Mouse (Mus musculus): Measurements from ENCODE around the gene Olfr635. TPM values are rescaled to one million over a fixed set of nuclear protein-coding genes. Genes with fewer than 3 reads are reported as not detected.

The Olfr635 gene
- polyA plus RNA-seq, 1 experiment from 2014 or later = not detected

DNA sequence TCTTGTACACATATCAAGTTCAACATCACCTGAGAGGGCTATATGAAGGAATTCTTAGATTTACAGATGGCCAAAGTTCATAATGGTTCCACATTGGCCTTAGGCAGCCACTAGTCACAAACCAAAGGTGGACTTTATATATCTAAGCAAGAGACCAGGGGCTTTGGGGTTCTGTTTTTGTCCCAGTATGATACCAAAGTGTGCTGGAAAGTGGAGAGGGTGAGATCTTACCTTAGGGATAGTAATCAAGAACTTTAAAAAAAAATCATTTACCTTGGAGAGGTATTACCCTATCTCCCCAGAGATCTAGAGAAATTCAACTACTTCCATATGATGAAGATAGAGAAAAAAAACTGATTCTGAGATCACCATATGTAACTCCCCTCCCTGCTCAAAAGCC lies 46.3 kb downstream of the Olfr635 start, which contains the start of gene Olfr639:
Olfr639 (minus strand) TSS at position 101 of the 400 bp plus-strand sequence.
- H3K4me1 ChIP-seq (ENCODE audit: control insufficient read depth, insufficient read depth, low read length) = no peaks in the 10 kb centered on the region
- H3K4me3 ChIP-seq (ENCODE audit: low read depth, low read length) = no peak within 1 kb of the TSS
- no peak for ATAC-seq (replicated peaks; ENCODE audit: insufficient number of reproducible peaks, low FRiP score, low TSS enrichment)
- no peak within 1 kb of the TSS for H3K9ac ChIP-seq (ENCODE audit: low read depth, low read length)
- H3K27me3 ChIP-seq (ENCODE audit: control insufficient read depth, insufficient read depth, low read length) = no peaks in the 10 kb centered on the region
- H3K27ac ChIP-seq (ENCODE audit: low read depth, low read length) = no peak within 1 kb of the TSS
- no peaks in the 10 kb centered on the region for H3K36me3 ChIP-seq (ENCODE audit: control insufficient read depth, insufficient read depth, low read length)
- no peaks in the 10 kb centered on the region for H3K9me3 ChIP-seq (replicated peaks; ENCODE audit: control insufficient read depth, low read length)
- no peak within 1 kb of the TSS for H3K4me2 ChIP-seq

DNA sequence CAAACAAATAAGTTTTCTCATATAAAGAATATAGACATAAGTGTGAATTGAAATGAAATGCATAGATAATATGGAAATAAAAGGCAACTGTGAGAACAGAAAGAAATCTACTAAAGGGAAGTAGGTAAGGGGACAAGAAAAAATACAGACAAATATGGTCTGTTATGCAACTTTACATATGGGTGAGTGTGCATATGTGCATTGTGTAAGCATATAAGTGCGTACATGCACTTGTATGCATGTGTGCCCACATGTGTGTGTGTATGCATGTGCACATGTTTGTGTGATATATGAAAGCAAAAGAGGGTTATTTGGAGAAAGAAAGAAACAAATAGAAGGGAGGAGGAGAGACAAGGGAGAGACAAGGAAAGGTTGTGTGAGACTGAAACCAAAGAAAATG lies 48.0 kb downstream of the Olfr635 start:
- Histone ChIP-seq H3K4me1 (ENCODE audit: control insufficient read depth, insufficient read depth, low read length) (no peaks in the 10 kb centered on the region), H3K27ac (ENCODE audit: low read depth, low read length) (no peak overlapping the region), H3K36me3 (ENCODE audit: control insufficient read depth, insufficient read depth, low read length) (no peaks in the 10 kb centered on the region), H3K9me3 (replicated peaks; ENCODE audit: control insufficient read depth, low read length) (no peaks in the 10 kb centered on the region), H3K4me3 (ENCODE audit: low read depth, low read length) (no peak overlapping the region), H3K27me3 (ENCODE audit: control insufficient read depth, insufficient read depth, low read length) (no peaks in the 10 kb centered on the region), H3K9ac (ENCODE audit: low read depth, low read length) (no peak overlapping the region), H3K4me2 (no peak overlapping the region)
- WGBS (ENCODE audit: insufficient replicate concordance) = 68% methylated on average over 1 of the region's 1 CpGs
- no peak for ATAC-seq (replicated peaks; ENCODE audit: insufficient number of reproducible peaks, low FRiP score, low TSS enrichment)

DNA sequence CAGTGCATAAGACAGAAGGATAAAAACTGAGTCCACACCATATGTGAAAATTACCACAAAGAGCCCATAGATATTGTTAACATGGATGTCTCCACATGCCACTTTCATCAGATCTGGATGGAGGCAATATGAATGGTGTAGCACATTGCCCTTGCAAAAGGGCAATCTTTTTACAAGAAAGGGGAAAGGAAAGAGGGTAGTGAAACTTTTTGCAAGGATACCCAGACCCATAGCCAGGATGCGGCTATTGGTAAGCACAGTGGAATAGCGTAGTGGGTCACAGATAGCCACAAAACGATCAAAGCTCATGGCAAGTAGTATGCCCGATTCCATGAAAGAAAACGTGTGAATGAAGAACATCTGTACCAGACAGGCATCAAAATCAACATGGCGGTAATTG lies 50.7 kb downstream of the Olfr635 start:
- Histone ChIP-seq H3K9ac (ENCODE audit: low read depth, low read length) (no peak overlapping the region), H3K9me3 (replicated peaks; ENCODE audit: control insufficient read depth, low read length) (no peaks in the 10 kb centered on the region), H3K4me3 (ENCODE audit: low read depth, low read length) (no peak overlapping the region), H3K4me1 (ENCODE audit: control insufficient read depth, insufficient read depth, low read length) (no peaks in the 10 kb centered on the region), H3K27ac (ENCODE audit: low read depth, low read length) (no peak overlapping the region), H3K4me2 (no peak overlapping the region), H3K27me3 (ENCODE audit: control insufficient read depth, insufficient read depth, low read length) (no peaks in the 10 kb centered on the region), H3K36me3 (ENCODE audit: control insufficient read depth, insufficient read depth, low read length) (no peaks in the 10 kb centered on the region)
- 85% methylated on average over 6 of the region's 6 CpGs for WGBS (ENCODE audit: insufficient replicate concordance)
- ATAC-seq (replicated peaks; ENCODE audit: insufficient number of reproducible peaks, low FRiP score, low TSS enrichment) = no peak

DNA sequence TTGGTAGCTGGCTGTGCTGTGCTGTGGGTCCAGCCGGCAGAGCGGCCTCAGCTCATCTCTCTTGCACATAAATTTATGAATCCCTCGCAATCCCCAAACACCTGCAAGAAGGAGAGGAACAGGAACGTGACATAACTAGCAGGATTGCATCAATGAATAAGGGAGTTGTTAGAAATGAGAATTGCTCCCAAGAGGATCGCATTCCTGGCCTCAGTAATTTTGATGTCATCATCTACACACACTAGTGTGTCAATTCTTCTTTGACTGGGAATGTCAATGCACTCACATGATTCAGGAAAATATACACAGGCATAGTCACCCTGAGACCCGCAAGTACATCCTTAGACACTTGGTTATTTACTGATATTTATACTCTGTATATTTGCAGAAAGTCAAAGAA lies 54.5 kb downstream of the Olfr635 start, which contains the start of gene Olfr640:
Olfr640 (minus strand) TSS at position 101 of the 400 bp plus-strand sequence.
- Histone ChIP-seq H3K27ac (ENCODE audit: low read depth, low read length) (no peak within 1 kb of the TSS), H3K4me1 (ENCODE audit: control insufficient read depth, insufficient read depth, low read length) (no peaks in the 10 kb centered on the region), H3K36me3 (ENCODE audit: control insufficient read depth, insufficient read depth, low read length) (no peaks in the 10 kb centered on the region), H3K27me3 (ENCODE audit: control insufficient read depth, insufficient read depth, low read length) (no peaks in the 10 kb centered on the region), H3K9ac (ENCODE audit: low read depth, low read length) (no peak within 1 kb of the TSS), H3K4me2 (no peak within 1 kb of the TSS), H3K9me3 (replicated peaks; ENCODE audit: control insufficient read depth, low read length) (no peaks in the 10 kb centered on the region), H3K4me3 (ENCODE audit: low read depth, low read length) (no peak within 1 kb of the TSS)
- WGBS (ENCODE audit: insufficient replicate concordance) = 79% methylated on average over 6 of the region's 6 CpGs
- no peak for ATAC-seq (replicated peaks; ENCODE audit: insufficient number of reproducible peaks, low FRiP score, low TSS enrichment)

DNA sequence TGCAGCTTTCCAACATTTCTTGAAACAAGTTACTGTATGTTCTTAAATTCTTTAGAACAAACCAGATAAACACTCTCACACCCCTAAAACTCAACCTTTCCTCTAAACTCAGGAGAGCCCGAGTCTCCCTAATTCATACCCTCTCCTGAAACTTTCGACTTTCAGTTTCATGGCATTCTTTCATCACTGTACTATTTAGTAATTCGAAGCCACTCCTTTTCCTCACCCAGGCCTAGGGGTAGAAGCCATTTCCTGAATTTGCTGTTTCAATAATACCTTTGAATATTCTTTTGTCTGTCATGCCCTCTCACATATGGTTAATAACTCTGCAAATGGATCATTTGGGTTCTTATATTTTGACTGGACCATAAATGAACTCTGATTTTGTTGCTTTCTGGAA lies 56.0 kb downstream of the Olfr635 start:
- Histone ChIP-seq H3K4me2 (no peak overlapping the region), H3K4me1 (ENCODE audit: control insufficient read depth, insufficient read depth, low read length) (no peaks in the 10 kb centered on the region), H3K36me3 (ENCODE audit: control insufficient read depth, insufficient read depth, low read length) (no peaks in the 10 kb centered on the region), H3K27me3 (ENCODE audit: control insufficient read depth, insufficient read depth, low read length) (no peaks in the 10 kb centered on the region), H3K9ac (ENCODE audit: low read depth, low read length) (no peak overlapping the region), H3K27ac (ENCODE audit: low read depth, low read length) (no peak overlapping the region), H3K9me3 (replicated peaks; ENCODE audit: control insufficient read depth, low read length) (no peaks in the 10 kb centered on the region), H3K4me3 (ENCODE audit: low read depth, low read length) (no peak overlapping the region)
- no peak for ATAC-seq (replicated peaks; ENCODE audit: insufficient number of reproducible peaks, low FRiP score, low TSS enrichment)
- 75% methylated on average over 3 of the region's 3 CpGs for WGBS (ENCODE audit: insufficient replicate concordance)

DNA sequence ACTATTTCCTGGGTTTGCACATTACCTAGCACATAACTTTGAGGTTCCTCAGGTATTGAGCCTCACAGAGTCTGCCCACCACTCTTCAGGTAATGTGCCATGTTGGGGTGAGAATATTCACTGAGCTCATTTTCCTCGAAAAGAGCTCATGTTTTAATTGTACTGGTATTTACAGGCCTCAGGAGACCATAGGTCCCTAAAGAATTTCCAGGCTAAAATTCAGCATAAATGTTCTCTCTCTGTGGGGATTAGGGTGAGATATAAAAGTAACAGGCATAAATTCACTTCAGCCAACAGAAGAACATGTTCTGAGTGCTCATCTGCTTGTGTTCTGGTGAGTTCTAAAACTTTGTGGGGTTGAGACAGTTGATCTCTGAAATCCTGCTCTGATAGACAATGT lies 64.2 kb downstream of the Olfr635 start, which contains the start of gene Olfr641:
Olfr641 (plus strand) TSS at position 301 of the 400 bp plus-strand sequence.
- Histone ChIP-seq H3K4me3 (ENCODE audit: low read depth, low read length) (no peak within 1 kb of the TSS), H3K27me3 (ENCODE audit: control insufficient read depth, insufficient read depth, low read length) (no peaks in the 10 kb centered on the region), H3K4me2 (no peak within 1 kb of the TSS), H3K27ac (ENCODE audit: low read depth, low read length) (no peak within 1 kb of the TSS), H3K9me3 (replicated peaks; ENCODE audit: control insufficient read depth, low read length) (no peaks in the 10 kb centered on the region), H3K4me1 (ENCODE audit: control insufficient read depth, insufficient read depth, low read length) (no peaks in the 10 kb centered on the region), H3K9ac (ENCODE audit: low read depth, low read length) (no peak within 1 kb of the TSS), H3K36me3 (ENCODE audit: control insufficient read depth, insufficient read depth, low read length) (no peaks in the 10 kb centered on the region)
- 64% methylated on average over 1 of the region's 1 CpGs for WGBS (ENCODE audit: insufficient replicate concordance)
- no peak for ATAC-seq (replicated peaks; ENCODE audit: insufficient number of reproducible peaks, low FRiP score, low TSS enrichment)

Other genes with a start within 250 kb of the Olfr635 start
- gene Olfr628, start 240.8 kb upstream of the Olfr635 start, polyA plus RNA-seq (2014; fragmentation: Nextera tagmentation; extraction: Ambion mirVana) = not detected in 2 replicates
- gene Olfr629, start 226.2 kb upstream of the Olfr635 start, polyA plus RNA-seq (2014; fragmentation: Nextera tagmentation; extraction: Ambion mirVana) = not detected in 2 replicates
- 0.07 TPM in 1 of 2 replicates, not detected in the other for gene Olfr630, start 213.8 kb upstream of the Olfr635 start, polyA plus RNA-seq (2014; fragmentation: Nextera tagmentation; extraction: Ambion mirVana)
- gene Olfr69, start 199.6 kb upstream of the Olfr635 start, polyA plus RNA-seq (2014; fragmentation: Nextera tagmentation; extraction: Ambion mirVana) = not detected in 2 replicates
- gene Olfr68, start 191.5 kb upstream of the Olfr635 start, polyA plus RNA-seq (2014; fragmentation: Nextera tagmentation; extraction: Ambion mirVana) = not detected in 2 replicates
- 0.08 TPM in 1 of 2 replicates, not detected in the other for gene Olfr67, start 179.3 kb upstream of the Olfr635 start, polyA plus RNA-seq (2014; fragmentation: Nextera tagmentation; extraction: Ambion mirVana)
- 2,483 and 3,067 TPM in 2 replicates for gene Hbb-bt, start 157.2 kb upstream of the Olfr635 start, polyA plus RNA-seq (2014; fragmentation: Nextera tagmentation; extraction: Ambion mirVana)
- 849 and 1,123 TPM in 2 replicates for gene Hbb-bs, start 143.1 kb upstream of the Olfr635 start, polyA plus RNA-seq (2014; fragmentation: Nextera tagmentation; extraction: Ambion mirVana)
- gene Hbb-bh2, start 130.6 kb upstream of the Olfr635 start, polyA plus RNA-seq (2014; fragmentation: Nextera tagmentation; extraction: Ambion mirVana) = 0.31 TPM in 1 of 2 replicates, not detected in the other
- gene Hbb-bh1, start 128.0 kb upstream of the Olfr635 start, polyA plus RNA-seq (2014; fragmentation: Nextera tagmentation; extraction: Ambion mirVana) = 7,786 and 8,740 TPM in 2 replicates
- gene Hbb-y, start 117.9 kb upstream of the Olfr635 start, polyA plus RNA-seq (2014; fragmentation: Nextera tagmentation; extraction: Ambion mirVana) = 35,401 and 41,924 TPM in 2 replicates
- gene Olfr66, start 84.9 kb upstream of the Olfr635 start, polyA plus RNA-seq (2014; fragmentation: Nextera tagmentation; extraction: Ambion mirVana) = not detected in 2 replicates
- not detected in 2 replicates for gene Olfr64, start 76.7 kb upstream of the Olfr635 start, polyA plus RNA-seq (2014; fragmentation: Nextera tagmentation; extraction: Ambion mirVana)
- not detected in 2 replicates for gene Olfr65, start 67.7 kb upstream of the Olfr635 start, polyA plus RNA-seq (2014; fragmentation: Nextera tagmentation; extraction: Ambion mirVana)
- not detected in 2 replicates for gene Olfr631, start 42.3 kb upstream of the Olfr635 start, polyA plus RNA-seq (2014; fragmentation: Nextera tagmentation; extraction: Ambion mirVana)
- gene Olfr632, start 36.8 kb upstream of the Olfr635 start, polyA plus RNA-seq (2014; fragmentation: Nextera tagmentation; extraction: Ambion mirVana) = 0.07 and 0.11 TPM in 2 replicates
- not detected in 2 replicates for gene Olfr633, start 26.7 kb upstream of the Olfr635 start, polyA plus RNA-seq (2014; fragmentation: Nextera tagmentation; extraction: Ambion mirVana)
- not detected in 2 replicates for gene Olfr638, start 27.6 kb downstream of the Olfr635 start, polyA plus RNA-seq (2014; fragmentation: Nextera tagmentation; extraction: Ambion mirVana)
- gene Olfr639, start 46.2 kb downstream of the Olfr635 start, polyA plus RNA-seq (2014; fragmentation: Nextera tagmentation; extraction: Ambion mirVana) = 0.03 TPM in 1 of 2 replicates, not detected in the other
- not detected in 2 replicates for gene Olfr640, start 54.4 kb downstream of the Olfr635 start, polyA plus RNA-seq (2014; fragmentation: Nextera tagmentation; extraction: Ambion mirVana)
- not detected in 2 replicates for gene Olfr641, start 64.3 kb downstream of the Olfr635 start, polyA plus RNA-seq (2014; fragmentation: Nextera tagmentation; extraction: Ambion mirVana)
- not detected in 2 replicates for gene Olfr642, start 81.5 kb downstream of the Olfr635 start, polyA plus RNA-seq (2014; fragmentation: Nextera tagmentation; extraction: Ambion mirVana)
- gene 4930516K23Rik, start 90.3 kb downstream of the Olfr635 start, polyA plus RNA-seq (2014; fragmentation: Nextera tagmentation; extraction: Ambion mirVana) = not detected in 2 replicates
- gene Olfr644, start 100.7 kb downstream of the Olfr635 start, polyA plus RNA-seq (2014; fragmentation: Nextera tagmentation; extraction: Ambion mirVana) = not detected in 2 replicates
- not detected in 2 replicates for gene Olfr645, start 114.3 kb downstream of the Olfr635 start, polyA plus RNA-seq (2014; fragmentation: Nextera tagmentation; extraction: Ambion mirVana)
- gene Olfr646, start 133.7 kb downstream of the Olfr635 start, polyA plus RNA-seq (2014; fragmentation: Nextera tagmentation; extraction: Ambion mirVana) = not detected in 2 replicates
- not detected in 2 replicates for gene Ubqln5, start 158.7 kb downstream of the Olfr635 start, polyA plus RNA-seq (2014; fragmentation: Nextera tagmentation; extraction: Ambion mirVana)
- not detected in 2 replicates for gene Olfr643, start 166.3 kb downstream of the Olfr635 start, polyA plus RNA-seq (2014; fragmentation: Nextera tagmentation; extraction: Ambion mirVana)
- not detected in 2 replicates for gene Ubqln3, start 172.1 kb downstream of the Olfr635 start, polyA plus RNA-seq (2014; fragmentation: Nextera tagmentation; extraction: Ambion mirVana)
- gene Ubqlnl, start 179.4 kb downstream of the Olfr635 start, polyA plus RNA-seq (2014; fragmentation: Nextera tagmentation; extraction: Ambion mirVana) = not detected in 2 replicates
- gene Olfm5, start 193.7 kb downstream of the Olfr635 start, polyA plus RNA-seq (2014; fragmentation: Nextera tagmentation; extraction: Ambion mirVana) = not detected in 2 replicates
- 0.24 and 0.30 TPM in 2 replicates for gene Olfr648, start 212.2 kb downstream of the Olfr635 start, polyA plus RNA-seq (2014; fragmentation: Nextera tagmentation; extraction: Ambion mirVana)
- gene Olfr649, start 224.8 kb downstream of the Olfr635 start, polyA plus RNA-seq (2014; fragmentation: Nextera tagmentation; extraction: Ambion mirVana) = not detected in 2 replicates
- gene Trim6, start 247.6 kb downstream of the Olfr635 start, polyA plus RNA-seq (2014; fragmentation: Nextera tagmentation; extraction: Ambion mirVana) = 9.8 and 9.9 TPM in 2 replicates